Mouse (Mus musculus): Measurements from ENCODE around the gene Fem1a.
A peak's percentile ranks its signal among the peaks of the same experiment; 100 is the strongest.
"Not testable (repeated sequence)": the region's sequence is repeated elsewhere in the genome, so short reads cannot be mapped to it uniquely, and the experiment has no call there.

The Fem1a gene

GRCm38 (mm10) chr17:56255429-56255828 lies 1.2 kb upstream of the Fem1a start:
- peak in 1 of 2 experiments; percentile 60 for DNase-seq (ENCODE audit: low spot score in 2 of 2)

GRCm38 (mm10) chr17:56255863-56256238 lies 759 bp upstream of the Fem1a start:
- peak; percentile 97 to 99 for DNase-seq (ENCODE audit: low spot score in 2 of 2)

- no peak for DNase-seq (ENCODE audit: low spot score in 2 of 2)
Measured at GRCm38 (mm10) chr17:56257181-56257894, 728 bp downstream of the Fem1a start.

GRCm38 (mm10) chr17:56258269-56258668 lies 1.7 kb downstream of the Fem1a start:
- not testable (repeated sequence) for DNase-seq (ENCODE audit: low spot score in 2 of 2)

GRCm38 (mm10) chr17:56258812-56259211 lies 2.2 kb downstream of the Fem1a start:
- not testable (repeated sequence) for DNase-seq (ENCODE audit: low spot score in 2 of 2)

GRCm38 (mm10) chr17:56259301-56260037 lies 2.9 kb downstream of the Fem1a start:
- no peak for DNase-seq (ENCODE audit: low spot score in 2 of 2)

GRCm38 (mm10) chr17:56261166-56261565 lies 4.6 kb downstream of the Fem1a start:
- DNase-seq (ENCODE audit: low spot score in 2 of 2), result no peak

GRCm38 (mm10) chr17:56262645-56263094 lies 6.1 kb downstream of the Fem1a start:
- no peak for DNase-seq (ENCODE audit: low spot score in 2 of 2)

GRCm38 (mm10) chr17:56264020-56264419 lies 7.4 kb downstream of the Fem1a start:
- DNase-seq (ENCODE audit: low spot score in 2 of 2), result peak; percentile 61 to 73

GRCm38 (mm10) chr17:56265011-56265410 lies 8.4 kb downstream of the Fem1a start:
- no peak for DNase-seq (ENCODE audit: low spot score in 2 of 2)

GRCm38 (mm10) chr17:56265869-56266268 lies 9.3 kb downstream of the Fem1a start:
- no peak for DNase-seq (ENCODE audit: low spot score in 2 of 2)

- DNase-seq (ENCODE audit: low spot score in 2 of 2), result no peak
Measured at GRCm38 (mm10) chr17:56266271-56266670, 9.7 kb downstream of the Fem1a start.

- DNase-seq (ENCODE audit: low spot score in 2 of 2), result no peak
Measured at GRCm38 (mm10) chr17:56269153-56269630, 12.6 kb downstream of the Fem1a start.

GRCm38 (mm10) chr17:56269741-56270140 lies 13.1 kb downstream of the Fem1a start:
- DNase-seq (ENCODE audit: low spot score in 2 of 2), result no peak

- no peak for DNase-seq (ENCODE audit: low spot score in 2 of 2)
Measured at GRCm38 (mm10) chr17:56271609-56272253, 15.1 kb downstream of the Fem1a start.

- no peak for DNase-seq (ENCODE audit: low spot score in 2 of 2)
Measured at GRCm38 (mm10) chr17:56272644-56273043, 16.0 kb downstream of the Fem1a start.

- no peak for DNase-seq (ENCODE audit: low spot score in 2 of 2)
Measured at GRCm38 (mm10) chr17:56273482-56273881, 16.9 kb downstream of the Fem1a start.

GRCm38 (mm10) chr17:56273986-56274385 lies 17.4 kb downstream of the Fem1a start:
- DNase-seq (ENCODE audit: low spot score in 2 of 2), result no peak

- no peak for DNase-seq (ENCODE audit: low spot score in 2 of 2)
Measured at GRCm38 (mm10) chr17:56275842-56276480, 19.4 kb downstream of the Fem1a start.

GRCm38 (mm10) chr17:56276643-56277566 lies 20.3 kb downstream of the Fem1a start, which contains the start of gene Ticam1:
Gene Ticam1, minus strand, starts transcription at chr17:56276786.
- DNase-seq (ENCODE audit: low spot score in 2 of 2), result peak in 1 of 2 experiments; percentile 59

- DNase-seq (ENCODE audit: low spot score in 2 of 2), result no peak
Measured at GRCm38 (mm10) chr17:56277567-56277893, 20.9 kb downstream of the Fem1a start.
